Mouse (Mus musculus): ENCODE measurements at regions not wholly inside any gene's neighbourhood (a gene's known extent, or its start where the extent isn't known, plus 50 kb on each side); places are given as distances from the start of the nearest gene placed in this dataset.

GRCm38 (mm10) chr14:61665815-61666214 is 58.6 kb downstream of the Kcnrg start:
- no peak for DNase-seq (ENCODE audit: low spot score)

GRCm38 (mm10) chr14:61673184-61673583 is 65.9 kb downstream of the Kcnrg start:
- DNase-seq (ENCODE audit: low spot score), result no peak

- no peak for DNase-seq (ENCODE audit: low spot score)
Observed at GRCm38 (mm10) chr14:61678107-61678506, 70.8 kb downstream of the Kcnrg start.

- peak; percentile 58 for DNase-seq (ENCODE audit: low spot score)
Observed at GRCm38 (mm10) chr14:61680818-61681707, 73.8 kb downstream of the Kcnrg start.

- DNase-seq (ENCODE audit: low spot score), result peak; percentile 62
Observed at GRCm38 (mm10) chr14:61681708-61682701, 74.7 kb downstream of the Kcnrg start.

- no peak for DNase-seq (ENCODE audit: low spot score)
Observed at GRCm38 (mm10) chr14:61682721-61683355, 75.6 kb downstream of the Kcnrg start.

- no peak for DNase-seq (ENCODE audit: low spot score)
Observed at GRCm38 (mm10) chr14:61683356-61683740, 76.1 kb downstream of the Kcnrg start.

GRCm38 (mm10) chr14:61683791-61684411 is 76.6 kb downstream of the Kcnrg start:
- DNase-seq (ENCODE audit: low spot score), result no peak

- no peak for DNase-seq (ENCODE audit: low spot score)
Observed at GRCm38 (mm10) chr14:61684473-61685230, 77.4 kb downstream of the Kcnrg start.

GRCm38 (mm10) chr14:61685231-61685800 is 78.1 kb downstream of the Kcnrg start:
- no peak for DNase-seq (ENCODE audit: low spot score)

GRCm38 (mm10) chr14:61686101-61686691 is 78.9 kb downstream of the Kcnrg start:
- DNase-seq (ENCODE audit: low spot score), result no peak

GRCm38 (mm10) chr14:61686821-61687341 is 79.6 kb downstream of the Kcnrg start:
- no peak for DNase-seq (ENCODE audit: low spot score)

GRCm38 (mm10) chr14:61687346-61688012 is 80.2 kb downstream of the Kcnrg start:
- no peak for DNase-seq (ENCODE audit: low spot score)

GRCm38 (mm10) chr14:61688013-61688520 is 80.8 kb downstream of the Kcnrg start:
- no peak for DNase-seq (ENCODE audit: low spot score)

GRCm38 (mm10) chr14:61688666-61689065 is 81.4 kb downstream of the Kcnrg start:
- DNase-seq (ENCODE audit: low spot score), result no peak

GRCm38 (mm10) chr14:61689281-61689680 is 82.0 kb downstream of the Kcnrg start:
- no peak for DNase-seq (ENCODE audit: low spot score)

- no peak for DNase-seq (ENCODE audit: low spot score)
Observed at GRCm38 (mm10) chr14:61689776-61690175, 82.5 kb downstream of the Kcnrg start.

- no peak for DNase-seq (ENCODE audit: low spot score)
Observed at GRCm38 (mm10) chr14:61691785-61692372, 84.6 kb downstream of the Kcnrg start.

GRCm38 (mm10) chr14:61694796-61695195 is 87.5 kb downstream of the Kcnrg start:
- DNase-seq (ENCODE audit: low spot score), result no peak

All from ovary, postnatal 14 days (tissue).